Mouse (Mus musculus) forebrain, embryonic 14.5 days (tissue): ENCODE results near the gene AL607142.1. TPM values are rescaled to one million over a fixed set of nuclear protein-coding genes. Genes with fewer than 3 reads are reported as not detected.

Source experiments
- ATAC-seq: fragments of 200-750 bp; cut with Nextera tagmentation; 2 replicates; pipeline ENCODE4 v1.8.0; 2017; ENCODE audit warnings: mild to moderate bottlenecking, moderate library complexity
- DNase-seq: peaks from one replicate; pipeline ENCODE4 v3.0.0-alpha.2; 2015; ENCODE audit warnings: low spot score
- H3K27ac ChIP-seq: fragments of 300-500 bp; sonication (generic); 2 replicates; pipeline ENCODE4 v1.5.1; 2014; ENCODE audit warnings: low read depth, mild to moderate bottlenecking, control low read depth, low read length, moderate library complexity
- H3K27me3 ChIP-seq: fragments of 300-500 bp; sonication (generic); replicated peaks from 2 replicates; pipeline ENCODE4 v1.6.1; 2014; ENCODE audit warnings: low read length, control low read depth, mixed read lengths; ENCODE audit not compliant: control insufficient read depth, insufficient read depth
- H3K36me3 ChIP-seq: fragments of 300-500 bp; sonication (generic); 2 replicates; pipeline ENCODE4 v1.6.1; 2014; ENCODE audit warnings: low read length, control low read depth; ENCODE audit not compliant: control insufficient read depth, insufficient read depth
- H3K4me1 ChIP-seq: fragments of 300-500 bp; sonication (generic); 2 replicates; pipeline ENCODE4 v1.6.1; 2014; ENCODE audit warnings: antibody characterized with exemption, low read length, control low read depth; ENCODE audit not compliant: control insufficient read depth, insufficient read depth
- H3K4me2 ChIP-seq: fragments of 300-500 bp; sonication (generic); 2 replicates; pipeline ENCODE4 v1.6.1; 2014; ENCODE audit warnings: mild to moderate bottlenecking, control low read depth, low read length
- H3K4me3 ChIP-seq: fragments of 300-500 bp; sonication (generic); 2 replicates; pipeline ENCODE4 v1.5.1; 2014; ENCODE audit warnings: low read depth, low read length, control low read depth
- H3K9ac ChIP-seq: fragments of 300-500 bp; sonication (generic); 2 replicates; pipeline ENCODE4 v1.6.1; 2014; ENCODE audit warnings: mild to moderate bottlenecking, low read length, control low read depth, moderate library complexity
- H3K9me3 ChIP-seq: fragments of 300-500 bp; sonication (generic); replicated peaks from 2 replicates; pipeline ENCODE4 v1.6.1; 2016; ENCODE audit warnings: low read length, control low read depth, mixed read lengths; ENCODE audit not compliant: control insufficient read depth
- WGBS: fragments of 180-500 bp; shearing (Covaris S2); extraction: QIAGEN DNeasy Blood & Tissue Kit; methylation state at CpG from one replicate; pipeline ENCODE4 v1.1.7; 2014; 5-methylcytosine and 5-hydroxymethylcytosine counted together
- polyA plus RNA-seq: library from polyadenylated mRNA; unstranded; fragments of >200 nt; fragmentation: Nextera tagmentation; extraction: Ambion mirVana; gene quantifications from 2 replicates; pipeline ENCODE4 v1.2.1, GENCODE M21; 2014

AL607142.1 gene
- polyA plus RNA-seq, 1 experiment from 2014 or later: not detected

DNA sequence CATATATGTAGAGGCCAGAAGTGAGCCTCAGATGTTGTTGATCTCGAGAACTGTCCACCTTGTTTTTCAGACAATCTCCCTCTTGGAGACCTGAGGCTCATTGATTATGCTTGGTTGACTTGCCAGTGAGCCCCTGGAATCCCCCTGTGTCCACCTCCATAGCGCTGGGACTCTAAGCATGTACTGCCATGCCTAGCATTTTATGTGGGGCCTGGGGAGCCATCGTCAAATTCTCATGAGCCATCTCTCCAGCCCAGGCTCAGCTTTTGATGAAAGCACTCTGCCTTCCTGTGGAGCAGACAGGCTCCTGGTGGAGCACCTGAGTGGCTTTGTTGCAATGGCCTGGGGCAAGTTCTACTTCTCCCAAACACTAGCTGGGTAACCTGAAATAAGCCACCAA lies 14.9 kb upstream of the AL607142.1 start:
- H3K9me3 ChIP-seq: no peaks in the 10 kb centered on the region
- no peak overlapping the region for H3K9ac ChIP-seq
- no peak overlapping the region for H3K27ac ChIP-seq
- H3K4me2 ChIP-seq: no peak overlapping the region
- H3K36me3 ChIP-seq: no peaks in the 10 kb centered on the region
- DNase-seq: no peak
- H3K4me3 ChIP-seq: no peak overlapping the region
- ATAC-seq: no peak
- no peaks in the 10 kb centered on the region for H3K27me3 ChIP-seq
- peaks cover 7% of the 10 kb centered on the region for H3K4me1 ChIP-seq
- 92% methylated on average over 3 of the region's 3 CpGs for WGBS

- Histone ChIP-seq H3K27me3 (no peaks in the 10 kb centered on the region), H3K9me3 (no peaks in the 10 kb centered on the region), H3K9ac (no peak overlapping the region), H3K27ac (no peak overlapping the region), H3K4me3 (no peak overlapping the region), H3K4me2 (no peak overlapping the region), H3K36me3 (no peaks in the 10 kb centered on the region), H3K4me1 (no peaks in the 10 kb centered on the region)
- DNase-seq (no peak), ATAC-seq (no peak)
Observed at GRCm38 (mm10) chr4:120052481-120052880, 12.3 kb upstream of the AL607142.1 start.

DNA sequence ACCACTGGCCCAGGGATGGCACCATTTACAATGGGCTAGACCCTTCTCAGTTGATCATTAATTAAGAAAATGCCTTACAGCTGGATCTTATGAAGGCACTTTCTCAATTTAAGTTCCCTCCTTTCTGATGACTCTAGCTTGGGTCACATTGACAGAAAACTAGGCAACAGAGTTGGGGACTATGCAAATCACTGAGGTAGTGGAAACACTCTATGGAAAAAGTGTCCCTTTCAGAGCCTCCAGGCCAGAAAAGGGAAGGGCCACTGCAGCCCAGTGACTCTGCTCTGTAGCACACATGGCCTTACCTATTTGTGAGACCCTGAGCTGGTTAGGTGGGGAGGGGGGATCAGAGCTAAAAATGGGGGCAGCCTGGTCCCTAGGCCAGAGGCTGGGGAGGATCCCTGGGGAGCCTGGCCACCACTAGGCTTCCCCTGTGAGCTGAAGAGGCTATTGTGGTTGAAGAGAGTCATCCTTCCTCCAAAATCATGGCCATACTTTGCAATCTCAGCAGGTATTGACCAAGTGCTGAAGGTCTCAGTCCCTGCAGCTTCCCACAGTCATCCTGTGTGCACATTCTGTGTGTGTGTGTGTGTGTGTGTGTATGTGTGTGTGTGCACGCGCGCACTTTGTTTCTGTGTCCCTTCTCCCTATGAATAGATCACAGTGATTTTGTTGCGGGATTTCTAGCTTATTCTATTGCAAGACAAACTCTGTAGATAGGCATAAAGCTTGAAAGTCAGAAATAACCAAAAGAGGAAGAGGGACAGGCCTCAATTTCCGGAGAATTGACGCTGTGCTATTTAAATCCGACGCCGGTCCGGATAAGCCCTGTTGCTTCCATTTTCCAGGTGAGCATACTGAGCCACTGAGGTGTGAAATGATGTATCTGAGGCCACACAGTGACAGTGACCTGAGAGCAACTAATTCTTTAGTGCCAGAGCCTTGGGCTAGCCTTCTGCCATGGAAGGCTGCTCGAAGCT lies 11.5 kb upstream of the AL607142.1 start:
- no peak for DNase-seq
- WGBS: 94% methylated on average over 11 of the region's 11 CpGs
- no peak overlapping the region for H3K4me2 ChIP-seq

GRCm38 (mm10) chr4:120054145-120054544 lies 10.7 kb upstream of the AL607142.1 start:
- H3K4me2 ChIP-seq: no peak overlapping the region
- H3K9me3 ChIP-seq: no peaks in the 10 kb centered on the region
- DNase-seq (no peak), ATAC-seq (no peak)
- WGBS: 80% methylated on average over 9 of the region's 9 CpGs
- no peaks in the 10 kb centered on the region for H3K4me1 ChIP-seq
- no peak overlapping the region for H3K9ac ChIP-seq
- no peak overlapping the region for H3K4me3 ChIP-seq
- H3K27me3 ChIP-seq: no peaks in the 10 kb centered on the region
- H3K36me3 ChIP-seq: no peaks in the 10 kb centered on the region
- H3K27ac ChIP-seq: no peak overlapping the region

More for the DNA sequence above, 11.5 kb upstream of the AL607142.1 start:
- no peak for ATAC-seq
- H3K9ac ChIP-seq: no peak overlapping the region
- no peaks in the 10 kb centered on the region for H3K4me1 ChIP-seq
- H3K36me3 ChIP-seq: no peaks in the 10 kb centered on the region
- H3K9me3 ChIP-seq: no peaks in the 10 kb centered on the region
- H3K4me3 ChIP-seq: no peak overlapping the region
- H3K27me3 ChIP-seq: no peaks in the 10 kb centered on the region
- H3K27ac ChIP-seq: no peak overlapping the region

DNA sequence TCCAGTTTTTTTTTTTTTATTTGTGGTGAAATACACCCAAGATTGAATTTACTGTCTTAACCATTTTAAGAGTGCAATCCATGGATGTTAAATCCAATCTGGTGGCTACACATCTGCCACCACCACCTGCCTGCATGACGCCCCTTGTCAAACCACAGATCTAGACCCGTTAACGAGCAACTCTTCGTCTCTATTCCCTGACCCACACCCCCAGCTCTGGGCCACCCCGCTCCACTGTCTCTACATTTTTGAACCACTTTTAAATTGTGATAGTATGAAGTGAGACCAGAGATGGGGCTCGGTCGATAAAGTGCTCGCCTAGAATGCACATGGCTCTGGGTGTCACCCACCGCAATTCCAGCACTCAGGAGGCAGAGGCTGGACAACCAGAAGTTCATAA lies 8.3 kb upstream of the AL607142.1 start:
- ATAC-seq (no peak), DNase-seq (no peak)
- WGBS: 84% methylated on average over 9 of the region's 9 CpGs
- Histone ChIP-seq H3K4me1 (no peaks in the 10 kb centered on the region), H3K4me3 (no peak overlapping the region), H3K9me3 (no peaks in the 10 kb centered on the region), H3K27ac (no peak overlapping the region), H3K9ac (no peak overlapping the region), H3K4me2 (no peak overlapping the region), H3K27me3 (no peaks in the 10 kb centered on the region), H3K36me3 (no peaks in the 10 kb centered on the region)

DNA sequence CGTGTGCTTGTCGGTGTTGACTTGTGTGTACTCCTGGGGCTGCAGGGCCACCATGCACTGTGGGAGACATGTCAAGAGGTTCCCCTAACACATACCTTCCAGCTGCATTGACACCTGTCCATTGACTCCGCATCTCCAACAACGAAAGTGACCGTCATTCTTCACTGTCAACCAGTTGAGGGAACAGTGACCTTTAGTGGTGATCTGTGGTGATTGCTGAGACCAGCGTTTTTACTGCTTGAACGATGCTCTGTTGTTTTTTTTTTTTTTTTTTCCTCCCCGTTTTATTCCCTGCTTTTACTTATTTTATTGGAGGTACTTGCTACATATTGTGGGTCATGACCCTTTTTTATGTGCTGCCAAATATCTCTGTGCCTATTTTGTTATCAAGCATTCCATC lies 7.3 kb upstream of the AL607142.1 start:
- no peaks in the 10 kb centered on the region for H3K27me3 ChIP-seq
- H3K27ac ChIP-seq: no peak overlapping the region
- WGBS: 89% methylated on average over 8 of the region's 8 CpGs
- no peak for ATAC-seq
- H3K4me1 ChIP-seq: no peaks in the 10 kb centered on the region
- no peak overlapping the region for H3K9ac ChIP-seq
- no peaks in the 10 kb centered on the region for H3K9me3 ChIP-seq
- no peak overlapping the region for H3K4me3 ChIP-seq
- DNase-seq: no peak
- H3K36me3 ChIP-seq: no peaks in the 10 kb centered on the region
- H3K4me2 ChIP-seq: no peak overlapping the region

- WGBS: 93% methylated on average over 3 of the region's 3 CpGs
- no peak for DNase-seq
Observed at GRCm38 (mm10) chr4:120058157-120058556, 6.6 kb upstream of the AL607142.1 start.

GRCm38 (mm10) chr4:120058794-120059193 lies 6.0 kb upstream of the AL607142.1 start:
- H3K36me3 ChIP-seq: no peaks in the 10 kb centered on the region
- no peak overlapping the region for H3K4me3 ChIP-seq
- H3K4me1 ChIP-seq: no peaks in the 10 kb centered on the region
- H3K27me3 ChIP-seq: no peaks in the 10 kb centered on the region
- no peak overlapping the region for H3K27ac ChIP-seq
- no peak overlapping the region for H3K9ac ChIP-seq
- DNase-seq (no peak), ATAC-seq (no peak)
- H3K9me3 ChIP-seq: no peaks in the 10 kb centered on the region
- WGBS: 73% methylated on average over 10 of the region's 10 CpGs
- no peak overlapping the region for H3K4me2 ChIP-seq

More at GRCm38 (mm10) chr4:120058157-120058556, 6.6 kb upstream of the AL607142.1 start:
- Histone ChIP-seq H3K4me3 (no peak overlapping the region), H3K27ac (no peak overlapping the region), H3K9ac (no peak overlapping the region), H3K9me3 (no peaks in the 10 kb centered on the region), H3K4me1 (no peaks in the 10 kb centered on the region), H3K4me2 (no peak overlapping the region), H3K36me3 (no peaks in the 10 kb centered on the region), H3K27me3 (no peaks in the 10 kb centered on the region)
- no peak for ATAC-seq

GRCm38 (mm10) chr4:120061727-120062126 lies 3.1 kb upstream of the AL607142.1 start:
- no peak overlapping the region for H3K4me3 ChIP-seq

More at GRCm38 (mm10) chr4:120061727-120062126, 3.1 kb upstream of the AL607142.1 start:
- DNase-seq: no peak
- Histone ChIP-seq H3K27ac (no peak overlapping the region), H3K9ac (no peak overlapping the region), H3K4me2 (no peak overlapping the region), H3K36me3 (no peaks in the 10 kb centered on the region), H3K9me3 (no peaks in the 10 kb centered on the region), H3K27me3 (no peaks in the 10 kb centered on the region), H3K4me1 (no peaks in the 10 kb centered on the region)
- WGBS: 96% methylated on average over 6 of the region's 6 CpGs
- no peak for ATAC-seq
